Mouse (Mus musculus) activated CD4-positive, CD25-positive, alpha-beta regulatory T cell, adult 9 weeks (primary cell): ENCODE data around the gene Gm14459. TPM values are rescaled to one million over a fixed set of nuclear protein-coding genes. Genes with fewer than 3 reads are reported as not detected.

Source experiments
- polyA plus RNA-seq: library from polyadenylated mRNA; unstranded; fragments of 100-300 nt; shearing (Covaris generic); gene quantifications from one replicate; pipeline ENCODE4 v1.2.1, GENCODE M21; 2017

The Gm14459 gene
- polyA plus RNA-seq: not detected

GRCm38 (mm10) chrX:8524854-8525253 lies at the start of gene Gm14459:
Gene Gm14459, minus strand, starts transcription at chrX:8524954.

GRCm38 (mm10) chrX:8548155-8548554 lies 23.4 kb upstream of the Gm14459 start, which contains the start of gene Ssxb6:
Gene Ssxb6, minus strand, starts transcription at chrX:8548255.

Other genes starting within 250 kb of the Gm14459 start
- gene Ssxb10, start 197.5 kb downstream of the Gm14459 start, polyA plus RNA-seq: not detected
- not detected for gene Ssxb9, start 158.0 kb downstream of the Gm14459 start, polyA plus RNA-seq
- gene Ssxb1, start 111.6 kb downstream of the Gm14459 start, polyA plus RNA-seq: not detected
- gene Ssxb2, start 63.2 kb downstream of the Gm14459 start, polyA plus RNA-seq: not detected
- gene Ssxb6, start 23.3 kb upstream of the Gm14459 start, polyA plus RNA-seq: not detected
- not detected for gene Ssxb3, start 66.9 kb upstream of the Gm14459 start, polyA plus RNA-seq
- not detected for gene Ssxb8, start 165.9 kb upstream of the Gm14459 start, polyA plus RNA-seq
- not detected for gene Ssx9, start 223.5 kb upstream of the Gm14459 start, polyA plus RNA-seq